Mouse (Mus musculus): ENCODE measurements around the gene Slc25a23. TPM values are rescaled to one million over a fixed set of nuclear protein-coding genes. Genes with fewer than 3 reads are reported as not detected.

Gene Slc25a23
- polyA plus RNA-seq, 1 experiment from 2014 or later: 15.5 TPM

GRCm38 (mm10) chr17:57047406-57047805 lies 12.3 kb downstream of the Slc25a23 start:
- no peak overlapping the region for H3K4me3 ChIP-seq
- peaks cover 44% of the 10 kb centered on the region for H3K36me3 ChIP-seq
- no peak overlapping the region for H3K27ac ChIP-seq (ENCODE audit: poor library complexity, severe bottlenecking)
- H3K4me2 ChIP-seq: no peak overlapping the region
- H3K4me1 ChIP-seq (replicated peaks): peaks cover 10% of the 10 kb centered on the region
- no peaks in the 10 kb centered on the region for H3K27me3 ChIP-seq (replicated peaks)
- ATAC-seq (ENCODE audit: insufficient number of reproducible peaks, low FRiP score): 0 out of 2 replicates have a peak, but pooled peaks have one; percentile 26
- H3K9me3 ChIP-seq (replicated peaks): no peaks in the 10 kb centered on the region
- WGBS: 19% methylated on average over 5 of the region's 5 CpGs
- no peak overlapping the region for H3K9ac ChIP-seq

GRCm38 (mm10) chr17:57041554-57041953 lies 18.1 kb downstream of the Slc25a23 start, which contains the start of gene Slc25a41:
TSS of gene Slc25a41 (minus strand) at chr17:57041654.
- no peak within 1 kb of the TSS for H3K27ac ChIP-seq (ENCODE audit: poor library complexity, severe bottlenecking)
- no peak within 1 kb of the TSS for H3K4me2 ChIP-seq
- no peaks in the 10 kb centered on the region for H3K9me3 ChIP-seq (replicated peaks)
- WGBS: 62% methylated on average over 8 of the region's 8 CpGs
- H3K36me3 ChIP-seq: peaks cover 9% of the 10 kb centered on the region
- no peak for ATAC-seq (ENCODE audit: insufficient number of reproducible peaks, low FRiP score)
- H3K9ac ChIP-seq: no peak within 1 kb of the TSS
- H3K27me3 ChIP-seq (replicated peaks): peaks cover 32% of the 10 kb centered on the region
- H3K4me3 ChIP-seq: no peak within 1 kb of the TSS
- H3K4me1 ChIP-seq (replicated peaks): peaks cover 11% of the 10 kb centered on the region

GRCm38 (mm10) chr17:57038978-57039377 lies 20.7 kb downstream of the Slc25a23 start:
- Histone ChIP-seq H3K9ac (no peak overlapping the region), H3K36me3 (no peaks in the 10 kb centered on the region), H3K4me3 (no peak overlapping the region), H3K27me3 (replicated peaks) (peaks cover 39% of the 10 kb centered on the region), H3K9me3 (replicated peaks) (no peaks in the 10 kb centered on the region), H3K4me2 (no peak overlapping the region), H3K27ac (ENCODE audit: poor library complexity, severe bottlenecking) (no peak overlapping the region), H3K4me1 (replicated peaks) (peaks cover 11% of the 10 kb centered on the region)
- WGBS: 36% methylated on average over 8 of the region's 8 CpGs
- no peak for ATAC-seq (ENCODE audit: insufficient number of reproducible peaks, low FRiP score)

DNA sequence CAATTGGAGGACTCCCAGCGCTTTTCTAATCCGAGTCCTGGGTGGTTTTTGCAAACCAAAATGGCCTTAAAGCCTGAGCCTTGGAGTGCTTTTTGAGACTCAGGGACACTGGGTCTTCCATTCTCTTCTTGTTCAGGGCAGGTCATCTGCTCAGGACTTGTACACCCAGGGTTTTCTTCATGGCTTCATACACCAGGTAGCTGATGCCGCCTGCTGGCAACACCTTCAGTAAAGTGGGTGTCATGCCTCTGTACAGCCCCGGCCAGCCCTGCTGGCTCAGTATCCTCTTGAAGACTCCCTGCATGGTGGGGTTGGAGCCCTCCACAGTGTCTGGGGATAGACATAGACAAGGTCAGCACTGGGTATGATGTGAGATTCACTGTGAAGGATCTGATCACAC lies 26.8 kb downstream of the Slc25a23 start:
- Histone ChIP-seq H3K4me1 (replicated peaks) (peaks cover 26% of the 10 kb centered on the region), H3K9ac (no peak overlapping the region), H3K4me2 (peak overlapping the region; percentile 65), H3K27ac (ENCODE audit: poor library complexity, severe bottlenecking) (no peak overlapping the region), H3K27me3 (replicated peaks) (peaks cover 15% of the 10 kb centered on the region), H3K36me3 (peaks cover 9% of the 10 kb centered on the region), H3K9me3 (replicated peaks) (no peaks in the 10 kb centered on the region), H3K4me3 (0 out of 2 replicates have a peak overlapping the region, but pooled peaks have one; percentile 40)
- WGBS: 73% methylated on average over 4 of the region's 4 CpGs
- no peak for ATAC-seq (ENCODE audit: insufficient number of reproducible peaks, low FRiP score)

GRCm38 (mm10) chr17:57031661-57032420 lies 27.8 kb downstream of the Slc25a23 start:
- peak; percentile 98 for ATAC-seq (ENCODE audit: insufficient number of reproducible peaks, low FRiP score)
- Histone ChIP-seq H3K4me3 (peak overlapping the region; percentile 96), H3K27me3 (replicated peaks) (peaks cover 8% of the 10 kb centered on the region; the same call in 1 of the 2 replicates), H3K9ac (peak overlapping the region; percentile 45), H3K4me2 (peak overlapping the region; percentile 65), H3K4me1 (replicated peaks) (peaks cover 26% of the 10 kb centered on the region), H3K36me3 (peaks cover 19% of the 10 kb centered on the region), H3K9me3 (replicated peaks) (no peaks in the 10 kb centered on the region), H3K27ac (ENCODE audit: poor library complexity, severe bottlenecking) (peak overlapping the region; percentile 72)
- under 1% methylated on average over 38 of the region's 38 CpGs for WGBS

DNA sequence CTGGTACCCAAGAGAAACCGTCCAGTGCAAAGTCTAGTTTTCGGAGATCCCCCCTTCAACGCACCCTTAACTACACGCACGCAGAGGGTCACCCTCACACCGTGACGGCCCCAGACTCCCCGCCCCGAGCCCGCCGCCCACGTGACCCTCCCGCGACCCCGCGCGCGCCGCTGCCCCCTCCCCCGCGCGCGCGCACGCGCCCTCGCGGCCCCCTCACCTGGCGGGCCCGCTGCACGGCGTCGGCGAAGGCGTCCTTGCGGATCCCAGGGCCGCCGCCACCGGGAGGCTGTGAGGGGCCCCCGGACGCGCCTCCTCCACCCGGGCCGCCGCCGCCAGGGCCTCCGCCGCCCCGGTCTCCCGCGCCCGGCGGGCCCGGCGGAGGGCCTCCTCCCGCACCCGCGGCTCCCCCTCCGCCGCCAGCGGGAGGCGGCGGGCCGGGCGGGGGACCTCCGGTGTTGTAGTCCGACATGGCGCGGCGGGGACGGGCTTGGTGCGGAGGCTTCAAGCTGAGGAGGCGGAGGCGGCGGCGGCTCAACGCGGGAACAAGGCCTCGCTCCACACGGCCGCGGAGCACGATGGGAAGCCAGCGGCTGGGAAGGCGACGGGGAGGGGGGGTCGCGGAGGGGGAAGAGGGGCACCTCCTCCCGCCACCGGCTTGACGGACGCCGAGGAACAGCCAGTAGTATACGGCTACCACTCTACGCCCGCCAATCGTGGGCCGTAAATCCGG lies 28.6 kb downstream of the Slc25a23 start, which contains the start of gene Khsrp:
Gene Khsrp, minus strand, starts transcription at position 592 of the 730 bp plus-strand sequence.
- Histone ChIP-seq H3K9me3 (replicated peaks) (no peaks in the 10 kb centered on the region), H3K36me3 (peaks cover 27% of the 10 kb centered on the region), H3K4me2 (peak within 1 kb of the TSS; percentile 99), H3K27me3 (replicated peaks) (0 out of 2 replicates have a peak, but pooled peaks cover 8% of the 10 kb centered on the region), H3K9ac (peak within 1 kb of the TSS; percentile 100), H3K4me3 (peak within 1 kb of the TSS; percentile 96), H3K4me1 (replicated peaks) (peaks cover 26% of the 10 kb centered on the region), H3K27ac (ENCODE audit: poor library complexity, severe bottlenecking) (peak within 1 kb of the TSS; percentile 96)
- ATAC-seq (ENCODE audit: insufficient number of reproducible peaks, low FRiP score): no peak
- WGBS: under 1% methylated on average over 80 of the region's 99 CpGs

DNA sequence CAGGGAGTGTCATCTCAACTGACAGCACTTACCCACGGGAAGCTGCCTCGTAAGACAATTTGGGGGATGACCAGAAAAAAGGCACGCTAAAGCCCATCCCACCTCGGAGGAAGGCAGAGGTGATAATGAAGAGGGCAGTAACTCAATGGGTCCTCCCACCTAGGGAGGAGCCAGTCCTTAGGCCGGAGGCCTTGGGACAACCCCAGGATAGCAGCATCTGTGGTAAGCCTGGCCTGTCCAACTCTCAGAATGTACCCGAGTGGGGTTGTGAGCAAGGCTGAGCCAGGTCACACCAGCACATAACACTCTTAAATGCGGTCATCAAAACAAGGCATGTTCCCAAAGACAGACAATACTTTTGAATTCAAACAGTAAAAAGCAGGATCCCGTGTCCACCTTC lies 30.0 kb downstream of the Slc25a23 start:
- peak overlapping the region; percentile 100 for H3K9ac ChIP-seq
- H3K27ac ChIP-seq (ENCODE audit: poor library complexity, severe bottlenecking): 0 out of 2 replicates have a peak overlapping the region, but pooled peaks have one; percentile 96

DNA sequence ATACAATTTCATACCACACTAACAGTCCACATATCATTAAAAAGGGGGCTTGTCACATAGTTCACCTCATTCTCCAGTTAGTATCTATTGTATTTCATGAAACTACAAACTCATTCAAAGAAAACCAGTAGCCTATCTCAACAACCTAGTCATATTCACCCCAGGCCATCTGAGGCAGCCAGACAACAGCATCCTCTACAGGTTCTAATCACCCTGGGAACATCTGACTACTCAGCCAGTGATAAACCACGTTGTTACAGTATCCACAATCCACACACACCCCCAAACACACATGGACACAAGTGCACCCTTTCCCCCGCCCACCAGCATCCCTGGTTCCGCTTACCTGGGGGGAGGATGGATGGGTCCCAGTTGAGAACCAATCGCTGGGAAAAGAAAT lies 32.2 kb downstream of the Slc25a23 start:
- Histone ChIP-seq H3K9ac (no peak overlapping the region), H3K27ac (ENCODE audit: poor library complexity, severe bottlenecking) (no peak overlapping the region), H3K9me3 (replicated peaks) (no peaks in the 10 kb centered on the region), H3K4me3 (no peak overlapping the region), H3K4me2 (no peak overlapping the region), H3K27me3 (replicated peaks) (no peaks in the 10 kb centered on the region), H3K4me1 (replicated peaks) (peaks cover 21% of the 10 kb centered on the region), H3K36me3 (peaks cover 63% of the 10 kb centered on the region)
- 80% methylated on average over 4 of the region's 4 CpGs for WGBS
- ATAC-seq (ENCODE audit: insufficient number of reproducible peaks, low FRiP score): no peak

More for the DNA sequence above, 30.0 kb downstream of the Slc25a23 start:
- peaks cover 26% of the 10 kb centered on the region for H3K4me1 ChIP-seq (replicated peaks)
- no peaks in the 10 kb centered on the region for H3K9me3 ChIP-seq (replicated peaks)
- H3K4me3 ChIP-seq: peak overlapping the region; percentile 96
- H3K36me3 ChIP-seq: peaks cover 41% of the 10 kb centered on the region
- ATAC-seq (ENCODE audit: insufficient number of reproducible peaks, low FRiP score): no peak
- peak overlapping the region; percentile 99 for H3K4me2 ChIP-seq
- WGBS: 24% methylated on average over 8 of the region's 8 CpGs
- no peaks in the 10 kb centered on the region for H3K27me3 ChIP-seq (replicated peaks)

DNA sequence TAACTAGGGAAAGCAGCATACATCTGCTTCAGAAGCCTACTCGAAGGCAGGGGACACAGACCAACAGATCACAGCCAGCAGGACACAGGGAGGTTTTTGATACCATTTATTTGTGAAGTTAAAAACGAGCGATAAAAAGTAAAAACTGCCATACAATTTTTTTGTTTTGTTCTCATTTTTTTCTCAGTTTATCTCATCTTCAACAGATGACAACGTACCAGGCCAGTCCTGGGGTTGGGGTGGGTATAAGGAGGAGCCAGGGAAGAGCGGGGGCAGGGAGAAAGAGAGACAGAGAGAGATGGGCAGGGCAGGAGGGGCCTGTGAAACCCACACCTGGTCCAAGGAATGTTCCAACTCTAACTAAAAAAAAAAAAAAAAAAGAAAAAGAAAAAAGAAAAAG lies 38.7 kb downstream of the Slc25a23 start:
- WGBS: 83% methylated on average over 5 of the region's 5 CpGs
- Histone ChIP-seq H3K4me3 (no peak overlapping the region), H3K27me3 (replicated peaks) (no peaks in the 10 kb centered on the region), H3K9me3 (replicated peaks) (no peaks in the 10 kb centered on the region), H3K4me2 (no peak overlapping the region), H3K36me3 (peaks cover 65% of the 10 kb centered on the region), H3K9ac (no peak overlapping the region), H3K4me1 (replicated peaks) (no peaks in the 10 kb centered on the region), H3K27ac (ENCODE audit: poor library complexity, severe bottlenecking) (no peak overlapping the region)
- no peak for ATAC-seq (ENCODE audit: insufficient number of reproducible peaks, low FRiP score)

- Histone ChIP-seq H3K4me3 (no peak overlapping the region), H3K27me3 (replicated peaks) (no peaks in the 10 kb centered on the region), H3K4me1 (replicated peaks) (no peaks in the 10 kb centered on the region), H3K9me3 (replicated peaks) (no peaks in the 10 kb centered on the region), H3K9ac (no peak overlapping the region), H3K4me2 (no peak overlapping the region), H3K36me3 (peaks cover 52% of the 10 kb centered on the region), H3K27ac (ENCODE audit: poor library complexity, severe bottlenecking) (no peak overlapping the region)
- WGBS: 78% methylated on average over 2 of the region's 2 CpGs
- ATAC-seq (ENCODE audit: insufficient number of reproducible peaks, low FRiP score): no peak
These were observed 40.0 kb downstream of the Slc25a23 start for GRCm38 (mm10) chr17:57019693-57020092.

DNA sequence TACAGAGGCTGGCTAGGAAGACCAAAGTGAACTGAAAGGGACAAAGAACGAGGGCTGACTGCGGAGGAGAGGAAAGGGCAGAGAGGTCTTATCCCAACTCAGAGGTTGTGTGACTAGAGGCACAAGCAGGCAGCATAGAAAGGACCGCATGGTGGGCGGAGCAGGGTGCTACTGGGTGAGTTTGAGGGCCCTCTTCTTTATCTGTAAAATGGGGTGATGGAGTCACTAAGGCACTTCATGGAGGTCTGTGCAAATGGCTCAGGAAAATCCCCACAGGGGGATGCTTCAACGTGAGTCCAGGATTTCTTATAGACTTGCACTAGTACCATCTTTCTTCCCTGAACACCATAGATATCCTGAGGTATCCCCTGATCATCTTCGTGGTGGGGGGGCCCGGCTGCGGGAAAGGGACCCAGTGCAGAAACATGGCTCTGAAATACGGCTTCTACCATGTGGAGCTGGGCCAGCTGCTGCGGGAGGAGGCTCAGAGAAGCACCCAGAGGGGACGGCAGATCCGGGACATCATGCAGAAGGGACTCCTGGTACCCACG lies 47.3 kb downstream of the Slc25a23 start:
- Histone ChIP-seq H3K4me1 (replicated peaks) (peaks cover 15% of the 10 kb centered on the region), H3K9ac (peak overlapping the region; percentile 84; the same call in 1 of the 2 replicates), H3K4me3 (peak overlapping the region; percentile 86), H3K36me3 (peaks cover 21% of the 10 kb centered on the region), H3K9me3 (replicated peaks) (no peaks in the 10 kb centered on the region), H3K27ac (ENCODE audit: poor library complexity, severe bottlenecking) (no peak overlapping the region; the same call in 1 of the 2 replicates), H3K4me2 (peak overlapping the region; percentile 93), H3K27me3 (replicated peaks) (no peaks in the 10 kb centered on the region)
- no peak for ATAC-seq (ENCODE audit: insufficient number of reproducible peaks, low FRiP score)
- WGBS: 69% methylated on average over 13 of the region's 13 CpGs

All from heart, embryonic 12.5 days (tissue).